Mouse (Mus musculus) forebrain, embryonic 13.5 days (tissue): ENCODE data around the gene Kifc3. TPM values are rescaled to one million over a fixed set of nuclear protein-coding genes. Genes with fewer than 3 reads are reported as not detected.

ENCODE experiments used
- ATAC-seq: fragments of 200-750 bp; cut with Nextera tagmentation; 2 replicates; pipeline ENCODE4 v1.8.0; 2017
- H3K27ac ChIP-seq: fragments of 300-500 bp; sonication (generic); 2 replicates; pipeline ENCODE4 v1.5.1; 2015; ENCODE audit warnings: inconsistent platforms, mild to moderate bottlenecking, moderate library complexity
- H3K27me3 ChIP-seq: fragments of 300-500 bp; sonication (generic); 2 replicates; pipeline ENCODE4 v1.6.1; 2015; ENCODE audit warnings: mild to moderate bottlenecking, inconsistent platforms
- H3K36me3 ChIP-seq: fragments of 300-500 bp; sonication (generic); 2 replicates; pipeline ENCODE4 v1.6.1; 2015; ENCODE audit warnings: mild to moderate bottlenecking, inconsistent platforms; ENCODE audit not compliant: poor library complexity, severe bottlenecking
- H3K4me1 ChIP-seq: fragments of 300-500 bp; sonication (generic); 2 replicates; pipeline ENCODE4 v1.6.1; 2015; ENCODE audit warnings: inconsistent platforms
- H3K4me2 ChIP-seq: fragments of 300-500 bp; sonication (generic); 2 replicates; pipeline ENCODE4 v1.6.1; 2015; ENCODE audit warnings: inconsistent platforms, mild to moderate bottlenecking, moderate library complexity
- H3K4me3 ChIP-seq: fragments of 300-500 bp; sonication (generic); 2 replicates; pipeline ENCODE4 v1.5.1; 2015; ENCODE audit warnings: mild to moderate bottlenecking, inconsistent platforms
- H3K9ac ChIP-seq: fragments of 300-500 bp; sonication (generic); 2 replicates; pipeline ENCODE4 v1.6.1; 2015; ENCODE audit warnings: mild to moderate bottlenecking, inconsistent platforms
- H3K9me3 ChIP-seq: fragments of 300-500 bp; sonication (generic); replicated peaks from 2 replicates; pipeline ENCODE4 v1.6.1; 2016; ENCODE audit warnings: inconsistent platforms
- WGBS: fragments of 180-500 bp; shearing (Covaris S2); methylation state at CpG from one replicate; pipeline ENCODE4 v1.1.7; 2015; 5-methylcytosine and 5-hydroxymethylcytosine counted together
- polyA plus RNA-seq: library from polyadenylated mRNA; unstranded; fragments of >200 nt; fragmentation: Nextera tagmentation; extraction: Ambion mirVana; gene quantifications from 2 replicates; pipeline ENCODE4 v1.2.1, GENCODE M21; 2015

The Kifc3 gene
- polyA plus RNA-seq, 1 experiment from 2014 or later: 8.2 TPM

- Histone ChIP-seq H3K4me3 (no peak overlapping the region), H3K9me3 (no peaks in the 10 kb centered on the region), H3K27ac (no peak overlapping the region), H3K9ac (no peak overlapping the region), H3K4me2 (no peak overlapping the region), H3K27me3 (no peaks in the 10 kb centered on the region), H3K36me3 (no peaks in the 10 kb centered on the region), H3K4me1 (no peaks in the 10 kb centered on the region)
- WGBS: 63% methylated on average over 7 of the region's 7 CpGs
- ATAC-seq: no peak
Measured at GRCm38 (mm10) chr8:95226251-95227150, 23.9 kb upstream of the Kifc3 start.

GRCm38 (mm10) chr8:95223969-95224368 lies 21.4 kb upstream of the Kifc3 start:
- ATAC-seq: no peak
- Histone ChIP-seq H3K27me3 (no peaks in the 10 kb centered on the region), H3K36me3 (no peaks in the 10 kb centered on the region), H3K9ac (no peak overlapping the region), H3K9me3 (no peaks in the 10 kb centered on the region), H3K4me3 (no peak overlapping the region), H3K4me1 (no peaks in the 10 kb centered on the region), H3K27ac (no peak overlapping the region), H3K4me2 (no peak overlapping the region)
- 84% methylated on average over 5 of the region's 5 CpGs for WGBS

GRCm38 (mm10) chr8:95221045-95221444 lies 18.4 kb upstream of the Kifc3 start:
- no peak overlapping the region for H3K27ac ChIP-seq
- H3K4me1 ChIP-seq: no peaks in the 10 kb centered on the region
- 60% methylated on average over 2 of the region's 2 CpGs for WGBS
- no peak overlapping the region for H3K4me3 ChIP-seq
- no peak overlapping the region for H3K4me2 ChIP-seq
- H3K36me3 ChIP-seq: no peaks in the 10 kb centered on the region
- no peak for ATAC-seq
- H3K9me3 ChIP-seq: no peaks in the 10 kb centered on the region
- no peak overlapping the region for H3K9ac ChIP-seq
- H3K27me3 ChIP-seq: no peaks in the 10 kb centered on the region

GRCm38 (mm10) chr8:95220571-95220998 lies 18.0 kb upstream of the Kifc3 start:
- H3K27me3 ChIP-seq: no peaks in the 10 kb centered on the region
- H3K4me3 ChIP-seq: no peak overlapping the region
- no peak for ATAC-seq
- no peaks in the 10 kb centered on the region for H3K36me3 ChIP-seq
- no peaks in the 10 kb centered on the region for H3K9me3 ChIP-seq
- H3K4me1 ChIP-seq: no peaks in the 10 kb centered on the region
- no peak overlapping the region for H3K4me2 ChIP-seq
- no peak overlapping the region for H3K9ac ChIP-seq
- no peak overlapping the region for H3K27ac ChIP-seq
- 69% methylated on average over 7 of the region's 7 CpGs for WGBS

- Histone ChIP-seq H3K9ac (no peak overlapping the region), H3K27me3 (no peaks in the 10 kb centered on the region), H3K4me3 (no peak overlapping the region), H3K36me3 (no peaks in the 10 kb centered on the region), H3K4me2 (no peak overlapping the region), H3K9me3 (no peaks in the 10 kb centered on the region), H3K27ac (no peak overlapping the region), H3K4me1 (no peaks in the 10 kb centered on the region)
- ATAC-seq: no peak
- 86% methylated on average over 8 of the region's 8 CpGs for WGBS
Measured at GRCm38 (mm10) chr8:95219623-95220022, 17.0 kb upstream of the Kifc3 start.

- Histone ChIP-seq H3K4me3 (no peak overlapping the region), H3K4me2 (no peak overlapping the region), H3K9ac (no peak overlapping the region), H3K9me3 (no peaks in the 10 kb centered on the region), H3K4me1 (no peaks in the 10 kb centered on the region), H3K27me3 (no peaks in the 10 kb centered on the region), H3K36me3 (no peaks in the 10 kb centered on the region), H3K27ac (no peak overlapping the region)
- WGBS: 72% methylated on average over 11 of the region's 11 CpGs
- no peak for ATAC-seq
Measured at GRCm38 (mm10) chr8:95215709-95216360, 13.2 kb upstream of the Kifc3 start.

GRCm38 (mm10) chr8:95209924-95210323 lies 7.3 kb upstream of the Kifc3 start:
- 71% methylated on average over 11 of the region's 11 CpGs for WGBS
- Histone ChIP-seq H3K9me3 (no peaks in the 10 kb centered on the region), H3K36me3 (no peaks in the 10 kb centered on the region), H3K4me3 (no peak overlapping the region), H3K9ac (no peak overlapping the region), H3K27ac (no peak overlapping the region), H3K4me1 (peaks cover 16% of the 10 kb centered on the region), H3K4me2 (no peak overlapping the region), H3K27me3 (no peaks in the 10 kb centered on the region)
- ATAC-seq: no peak

GRCm38 (mm10) chr8:95205946-95206345 lies 3.3 kb upstream of the Kifc3 start:
- H3K9ac ChIP-seq: peak overlapping the region; percentile 12; the same call in 1 of the 2 replicates
- H3K4me2 ChIP-seq: no peak overlapping the region; the same call in 1 of the 2 replicates
- peak overlapping the region; percentile 75 for H3K27ac ChIP-seq
- H3K4me1 ChIP-seq: peaks cover 22% of the 10 kb centered on the region
- no peak for ATAC-seq
- 6% methylated on average over 8 of the region's 8 CpGs for WGBS
- H3K27me3 ChIP-seq: no peaks in the 10 kb centered on the region
- H3K36me3 ChIP-seq: no peaks in the 10 kb centered on the region
- H3K4me3 ChIP-seq: no peak overlapping the region
- no peaks in the 10 kb centered on the region for H3K9me3 ChIP-seq

- Histone ChIP-seq H3K4me2 (no peak overlapping the region), H3K9me3 (no peaks in the 10 kb centered on the region), H3K4me3 (no peak overlapping the region), H3K36me3 (no peaks in the 10 kb centered on the region), H3K4me1 (peaks cover 16% of the 10 kb centered on the region), H3K27me3 (no peaks in the 10 kb centered on the region), H3K9ac (no peak overlapping the region), H3K27ac (no peak overlapping the region)
- 16% methylated on average over 10 of the region's 10 CpGs for WGBS
- peak; percentile 85 for ATAC-seq
Measured at GRCm38 (mm10) chr8:95204039-95204380, 1.4 kb upstream of the Kifc3 start.

- H3K4me3 ChIP-seq: no peak overlapping the region
- ATAC-seq: no peak
- H3K9me3 ChIP-seq: no peaks in the 10 kb centered on the region
- H3K36me3 ChIP-seq: no peaks in the 10 kb centered on the region
- WGBS: 51% methylated on average over 9 of the region's 9 CpGs
- H3K9ac ChIP-seq: no peak overlapping the region
- H3K27ac ChIP-seq: no peak overlapping the region
- H3K4me1 ChIP-seq: peaks cover 16% of the 10 kb centered on the region
- H3K27me3 ChIP-seq: no peaks in the 10 kb centered on the region
- H3K4me2 ChIP-seq: no peak overlapping the region
Measured at GRCm38 (mm10) chr8:95203326-95204038, 870 bp upstream of the Kifc3 start.

- Histone ChIP-seq H3K9ac (no peak overlapping the region), H3K4me2 (no peak overlapping the region), H3K9me3 (no peaks in the 10 kb centered on the region), H3K4me1 (peaks cover 16% of the 10 kb centered on the region), H3K27ac (no peak overlapping the region), H3K36me3 (no peaks in the 10 kb centered on the region), H3K4me3 (no peak overlapping the region), H3K27me3 (no peaks in the 10 kb centered on the region)
- no peak for ATAC-seq
- 79% methylated on average over 8 of the region's 8 CpGs for WGBS
Measured at GRCm38 (mm10) chr8:95202056-95202570, 499 bp downstream of the Kifc3 start.

- H3K4me1 ChIP-seq: peaks cover 16% of the 10 kb centered on the region
- 53% methylated on average over 7 of the region's 7 CpGs for WGBS
Measured at GRCm38 (mm10) chr8:95201491-95201890, 1.1 kb downstream of the Kifc3 start.

More at GRCm38 (mm10) chr8:95201491-95201890, 1.1 kb downstream of the Kifc3 start:
- H3K27me3 ChIP-seq: no peaks in the 10 kb centered on the region
- no peak overlapping the region for H3K4me3 ChIP-seq
- no peak overlapping the region for H3K9ac ChIP-seq
- H3K36me3 ChIP-seq: no peaks in the 10 kb centered on the region
- no peak overlapping the region for H3K27ac ChIP-seq
- H3K4me2 ChIP-seq: no peak overlapping the region
- no peaks in the 10 kb centered on the region for H3K9me3 ChIP-seq
- ATAC-seq: no peak
